Mouse (Mus musculus): ENCODE results near the gene Ptch1. TPM values are rescaled to one million over a fixed set of nuclear protein-coding genes. Genes with fewer than 3 reads are reported as not detected.

Gene Ptch1
- total RNA-seq, 1 experiment from 2014 or later: 38.6 TPM

- DNase-seq: no peak
These were observed 38.4 kb downstream of the Ptch1 start for GRCm38 (mm10) chr13:63534981-63535380.

- no peak for DNase-seq
These were observed 42.5 kb downstream of the Ptch1 start for GRCm38 (mm10) chr13:63530857-63531256.

- DNase-seq: no peak
These were observed 43.0 kb downstream of the Ptch1 start for GRCm38 (mm10) chr13:63530371-63530764.

GRCm38 (mm10) chr13:63529602-63530370, 43.6 kb downstream of the Ptch1 start:
- DNase-seq: no peak

DNA sequence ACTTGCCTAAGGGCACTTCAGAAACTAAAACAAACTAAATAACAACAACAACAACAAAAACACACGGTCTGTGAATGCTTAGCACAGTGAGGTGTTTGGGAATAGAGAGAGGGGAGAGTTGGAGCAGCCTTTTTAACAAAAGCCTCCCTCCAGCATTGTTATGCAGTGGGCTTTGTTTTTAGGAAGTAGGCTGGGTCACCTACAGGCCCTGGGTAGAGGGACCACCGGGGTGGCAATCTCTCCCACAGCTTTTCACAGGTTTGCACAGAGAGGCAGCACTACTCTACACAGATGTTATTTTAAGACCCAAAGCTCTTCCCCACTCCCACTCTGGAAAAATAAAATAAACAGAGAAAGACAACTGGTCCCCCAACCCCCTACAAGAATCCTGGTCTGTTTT, 44.5 kb downstream of the Ptch1 start:
- DNase-seq: no peak

DNA sequence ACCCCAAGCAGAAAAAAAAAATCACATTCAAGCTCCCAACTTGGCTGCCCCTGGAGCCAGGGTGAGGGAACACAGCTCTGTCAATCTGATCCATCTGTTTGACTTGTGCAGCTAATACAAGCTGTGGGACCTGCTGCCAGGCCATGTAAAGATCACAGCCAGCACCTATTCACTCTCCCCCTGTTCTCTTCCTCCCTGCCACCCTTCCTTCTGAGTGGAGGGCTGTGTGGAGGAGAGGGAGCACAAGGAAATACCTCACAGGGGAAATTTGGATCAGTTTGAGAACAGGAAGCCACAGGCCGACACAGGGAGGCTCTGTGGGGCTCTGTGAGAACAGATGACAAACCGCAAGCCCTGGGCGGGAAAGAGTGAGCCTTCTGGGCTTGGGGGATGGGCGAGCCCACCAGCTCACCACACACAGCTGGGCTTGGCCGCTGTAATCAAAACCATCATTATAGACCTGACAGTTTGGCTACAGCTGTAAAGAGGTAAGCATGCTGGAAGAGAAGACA, 45.2 kb downstream of the Ptch1 start:
- DNase-seq: no peak

DNA sequence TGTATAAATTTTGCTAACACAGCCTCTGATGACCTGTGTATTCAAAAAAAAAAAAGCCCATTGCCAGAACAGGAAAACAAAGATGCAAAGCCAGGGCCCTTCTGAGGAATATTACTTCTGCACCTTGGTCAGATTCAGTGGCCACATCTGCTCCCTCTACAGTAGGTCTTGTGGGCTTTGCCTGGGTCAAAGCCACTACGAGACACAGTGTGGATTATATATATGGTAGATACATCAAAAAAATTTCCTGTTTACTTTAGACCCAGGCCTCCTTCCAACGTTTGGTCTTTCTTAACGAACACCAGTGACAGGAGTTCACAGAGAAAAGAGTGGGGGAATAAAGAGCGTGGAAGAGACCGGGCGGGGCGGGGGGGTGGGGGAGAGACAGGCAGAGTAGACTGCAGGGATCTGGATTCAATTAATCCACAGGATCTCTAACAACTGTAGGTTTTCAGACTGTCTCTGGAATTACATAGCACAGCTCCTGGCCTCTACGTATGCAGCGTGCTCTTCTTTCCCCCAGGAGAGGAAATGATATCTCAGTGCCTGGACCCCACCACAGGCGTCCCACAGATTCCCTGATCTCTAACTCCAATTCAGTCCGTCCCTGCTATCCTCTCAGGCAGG, 47.7 kb downstream of the Ptch1 start:
- DNase-seq: no peak

DNA sequence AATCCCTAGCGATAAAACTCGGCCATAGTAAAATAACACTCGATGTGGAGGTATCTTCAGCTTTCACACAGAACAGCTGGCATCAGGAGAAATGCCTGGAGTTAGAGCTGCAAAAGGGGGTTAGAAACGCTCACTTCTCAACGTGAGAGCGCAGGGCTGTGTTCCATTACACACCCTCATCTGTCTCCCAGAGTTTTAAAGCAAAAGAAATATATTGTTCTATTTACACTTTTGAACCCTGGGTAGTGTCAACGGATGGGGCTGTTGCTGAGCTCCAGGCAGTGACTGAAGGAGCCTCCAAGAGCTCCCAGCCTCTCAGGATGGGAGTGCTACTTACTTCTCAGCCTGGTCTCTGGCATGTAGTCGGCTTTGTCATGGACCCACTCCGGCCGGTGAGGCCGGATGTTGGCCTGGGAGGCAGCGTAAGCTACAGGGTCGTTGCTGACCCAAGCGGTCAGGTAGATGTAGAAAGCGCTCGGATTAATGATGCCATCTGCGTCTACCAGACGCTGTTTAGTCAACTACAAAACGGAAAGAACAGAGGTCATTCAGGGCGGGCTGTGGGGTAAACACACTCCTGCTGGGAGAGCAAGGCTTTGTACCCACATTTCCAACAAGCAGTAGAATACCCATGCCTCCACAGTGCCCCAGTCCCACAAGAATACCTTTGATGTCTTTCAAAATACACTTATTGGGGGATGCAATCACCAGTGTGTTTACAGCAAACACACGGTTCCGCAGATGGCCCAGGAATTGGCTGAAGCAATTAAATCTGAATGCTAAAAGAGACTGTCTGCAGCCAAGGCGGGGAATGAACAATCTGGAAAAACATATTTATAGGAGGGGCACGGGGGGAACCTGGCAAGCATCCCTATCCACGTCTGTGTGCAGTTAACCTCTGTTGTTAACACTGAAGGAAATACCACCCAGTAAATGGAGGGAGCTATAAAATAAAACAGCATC, 48.5 kb downstream of the Ptch1 start:
- DNase-seq: no peak

DNA sequence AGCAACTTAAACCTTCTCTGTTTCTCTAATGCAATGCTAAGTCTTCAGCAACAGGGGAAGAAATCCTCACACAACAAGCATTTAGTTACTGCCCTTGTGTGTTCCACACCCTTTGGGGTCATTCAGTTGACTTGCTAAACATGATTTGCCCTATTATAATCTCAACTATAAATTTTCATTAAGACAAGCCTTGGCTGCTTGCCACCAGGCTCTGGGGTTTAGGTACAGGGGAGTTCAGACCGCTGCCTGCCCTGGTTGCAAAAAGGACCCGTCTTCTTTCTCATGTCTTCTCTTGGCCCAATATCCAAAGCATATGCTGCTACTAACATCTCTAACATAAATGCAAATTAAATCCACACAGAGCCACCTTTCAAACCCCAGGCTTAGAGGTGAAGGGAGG, 49.3 kb downstream of the Ptch1 start:
- DNase-seq: peak; percentile 57

DNA sequence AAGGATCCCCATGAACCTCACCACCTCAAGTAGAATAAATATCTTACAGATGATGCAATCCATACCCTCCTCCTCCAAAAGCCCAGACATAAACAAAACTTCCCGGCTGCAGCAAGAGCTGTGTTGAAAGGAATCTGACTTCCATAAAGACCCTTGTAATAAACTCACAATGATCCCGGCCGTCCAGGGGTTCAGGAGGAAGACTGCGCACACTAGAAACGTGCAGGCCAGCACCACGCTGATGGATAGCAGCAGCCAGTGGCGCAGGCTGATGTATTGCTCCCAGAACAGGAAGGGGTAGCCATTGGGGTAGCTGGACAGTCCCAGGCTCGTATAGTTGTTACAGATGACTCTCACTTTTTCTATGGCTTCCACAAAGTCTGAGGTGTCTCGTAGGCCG, 50.6 kb downstream of the Ptch1 start:
- no peak for DNase-seq

- DNase-seq: no peak
These were observed 53.3 kb downstream of the Ptch1 start for GRCm38 (mm10) chr13:63520110-63520509.

- DNase-seq: no peak
These were observed 56.9 kb downstream of the Ptch1 start for GRCm38 (mm10) chr13:63516535-63516934.

- no peak for DNase-seq
These were observed 57.9 kb downstream of the Ptch1 start for GRCm38 (mm10) chr13:63515542-63515941.

DNA sequence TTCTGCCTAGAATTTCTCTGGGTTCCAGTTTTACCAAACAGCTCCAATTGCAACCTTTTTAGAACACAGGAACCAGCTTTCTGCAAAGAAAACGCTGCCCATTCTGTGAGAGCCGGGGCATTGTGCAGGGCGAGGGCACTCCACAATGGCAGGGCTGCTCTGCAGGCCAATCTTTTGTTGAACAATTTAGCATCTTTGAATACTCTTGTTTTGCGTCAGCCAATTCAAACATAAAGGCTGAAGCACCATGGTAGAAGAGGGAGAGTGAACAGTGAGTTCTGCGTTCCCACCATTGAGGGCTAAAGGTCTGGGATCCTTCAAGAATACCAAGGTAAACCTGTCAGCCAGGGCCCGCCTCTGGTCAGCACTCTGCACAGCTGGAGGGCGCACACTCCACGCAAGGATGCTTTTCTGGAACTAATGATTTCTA, 58.5 kb downstream of the Ptch1 start:
- no peak for DNase-seq

- DNase-seq: peak; percentile 72
These were observed 59.9 kb downstream of the Ptch1 start for GRCm38 (mm10) chr13:63513374-63514098.

DNA sequence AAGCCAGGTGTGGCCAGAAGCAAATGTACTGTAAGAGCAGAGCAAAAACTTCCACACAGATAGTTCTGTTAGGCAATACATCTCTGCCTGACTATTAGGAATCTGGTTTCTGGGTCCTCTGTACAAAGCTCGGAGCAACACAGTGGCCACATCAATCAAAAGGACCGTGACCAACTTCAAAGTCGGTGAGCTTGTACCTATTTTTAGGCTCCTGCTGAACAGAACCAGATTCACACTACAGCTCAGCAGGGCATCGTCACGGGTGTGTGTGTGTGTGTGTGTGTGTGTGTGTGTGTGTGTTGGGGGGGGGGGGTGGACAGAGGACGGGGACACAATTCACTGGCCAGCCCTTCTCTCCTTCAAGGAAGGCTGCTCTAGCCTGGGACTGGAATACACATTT, 61.0 kb downstream of the Ptch1 start:
- DNase-seq: peak; percentile 57

- no peak for DNase-seq
These were observed 65.6 kb downstream of the Ptch1 start for GRCm38 (mm10) chr13:63507821-63508220.

DNA sequence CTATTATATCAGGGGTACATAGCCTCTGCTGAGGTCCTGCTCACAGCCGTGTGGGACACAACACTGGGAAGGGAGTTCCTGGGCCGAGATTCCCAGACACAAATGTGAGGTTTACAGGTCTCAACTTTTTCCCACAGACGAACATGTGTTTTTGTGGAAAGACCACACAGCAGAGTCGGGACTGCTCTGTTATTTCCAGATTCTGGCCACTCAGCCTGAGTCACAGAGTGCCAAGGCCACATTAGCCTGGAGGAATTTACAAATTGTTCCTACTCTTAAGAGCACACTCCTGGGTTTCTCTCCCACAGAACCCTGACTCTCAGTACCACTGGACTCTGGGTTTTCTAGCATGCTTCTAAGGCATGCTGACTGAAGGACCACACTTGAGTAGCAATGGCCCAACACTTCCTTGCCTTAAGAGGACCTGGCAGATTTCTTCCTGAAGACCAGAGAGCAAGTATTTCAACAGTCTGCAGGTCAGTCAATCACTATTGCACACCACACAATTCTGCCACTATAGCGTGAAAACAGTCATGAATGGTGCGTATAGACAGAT, 66.3 kb downstream of the Ptch1 start:
- DNase-seq: peak; percentile 54

GRCm38 (mm10) chr13:63506364-63506763, 67.0 kb downstream of the Ptch1 start:
- no peak for DNase-seq

- DNase-seq: no peak
These were observed 71.0 kb downstream of the Ptch1 start for GRCm38 (mm10) chr13:63502391-63502790.

DNA sequence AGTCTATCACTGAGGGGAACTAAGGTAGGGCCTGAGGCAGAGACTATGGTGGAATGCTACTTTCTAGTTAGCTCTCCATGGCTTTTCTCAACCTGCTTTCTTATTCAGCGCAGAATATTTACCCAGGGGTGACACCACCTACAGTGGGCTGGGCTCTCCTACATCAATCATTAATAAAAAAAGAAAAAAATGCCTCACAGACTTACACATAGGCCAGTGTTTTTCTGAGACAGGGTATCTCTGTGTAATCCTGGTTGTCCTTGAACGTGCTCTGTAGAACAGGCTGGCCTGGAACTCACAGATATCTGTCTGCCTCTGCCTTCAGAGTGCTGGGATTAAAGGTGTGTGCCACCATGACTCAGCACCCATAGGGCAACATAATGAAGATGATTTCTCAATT, 73.9 kb downstream of the Ptch1 start:
- no peak for DNase-seq

All from adrenal gland, postnatal 14 days (tissue).